Mouse (Mus musculus) lung, postnatal 10 days (tissue): ENCODE measurements around the gene Ctnna2.

ENCODE experiments used
- DNase-seq: peaks from one replicate; pipeline ENCODE4 v3.0.0; 2021

Ctnna2 gene

GRCm38 (mm10) chr6:77243541-77244231 is 735.8 kb downstream of the Ctnna2 start:
- DNase-seq = no peak

GRCm38 (mm10) chr6:77242601-77243406 is 736.7 kb downstream of the Ctnna2 start, which contains the start of gene Lrrtm1:
Lrrtm1 (plus strand) TSS chr6:77242689.
- no peak for DNase-seq

GRCm38 (mm10) chr6:77240426-77240825 is 739.1 kb downstream of the Ctnna2 start:
- DNase-seq = no peak

GRCm38 (mm10) chr6:77222849-77223638 is 756.5 kb downstream of the Ctnna2 start:
- DNase-seq = no peak

- no peak for DNase-seq
Observed at GRCm38 (mm10) chr6:77220776-77221175, 758.7 kb downstream of the Ctnna2 start.

GRCm38 (mm10) chr6:77218875-77219274 is 760.6 kb downstream of the Ctnna2 start:
- DNase-seq = peak; percentile 4

- no peak for DNase-seq
Observed at GRCm38 (mm10) chr6:77215322-77215721, 764.2 kb downstream of the Ctnna2 start.

GRCm38 (mm10) chr6:77213757-77214409 is 765.6 kb downstream of the Ctnna2 start:
- no peak for DNase-seq

GRCm38 (mm10) chr6:77209929-77210328 is 769.6 kb downstream of the Ctnna2 start:
- DNase-seq = no peak

GRCm38 (mm10) chr6:77209183-77209582 is 770.3 kb downstream of the Ctnna2 start:
- no peak for DNase-seq

GRCm38 (mm10) chr6:77199375-77199774 is 780.1 kb downstream of the Ctnna2 start:
- no peak for DNase-seq

GRCm38 (mm10) chr6:77196650-77197049 is 782.8 kb downstream of the Ctnna2 start:
- no peak for DNase-seq

GRCm38 (mm10) chr6:77191635-77192034 is 787.9 kb downstream of the Ctnna2 start:
- DNase-seq = no peak

GRCm38 (mm10) chr6:77188628-77189027 is 790.9 kb downstream of the Ctnna2 start:
- no peak for DNase-seq

- no peak for DNase-seq
Observed at GRCm38 (mm10) chr6:77185751-77186150, 793.7 kb downstream of the Ctnna2 start.

GRCm38 (mm10) chr6:77184896-77185295 is 794.6 kb downstream of the Ctnna2 start:
- DNase-seq = no peak

- DNase-seq = no peak
Observed at GRCm38 (mm10) chr6:77175764-77176163, 803.7 kb downstream of the Ctnna2 start.

- DNase-seq = no peak
Observed at GRCm38 (mm10) chr6:77157028-77157427, 822.5 kb downstream of the Ctnna2 start.

GRCm38 (mm10) chr6:77139306-77139920 is 840.1 kb downstream of the Ctnna2 start:
- DNase-seq = no peak

GRCm38 (mm10) chr6:77120926-77121325 is 858.6 kb downstream of the Ctnna2 start:
- DNase-seq = no peak

GRCm38 (mm10) chr6:77120510-77120909 is 859.0 kb downstream of the Ctnna2 start:
- DNase-seq = no peak
